Mouse (Mus musculus): Measurements from ENCODE around the gene Ifna9. TPM values are rescaled to one million over a fixed set of nuclear protein-coding genes. Genes with fewer than 3 reads are reported as not detected.
"Not testable (repeated sequence)": the region's sequence is repeated elsewhere in the genome, so short reads cannot be mapped to it uniquely, and the experiment has no call there.

Ifna9 gene
- polyA plus RNA-seq (2015; fragmentation: Nextera tagmentation; extraction: Ambion mirVana), result not detected in 2 replicates

DNA sequence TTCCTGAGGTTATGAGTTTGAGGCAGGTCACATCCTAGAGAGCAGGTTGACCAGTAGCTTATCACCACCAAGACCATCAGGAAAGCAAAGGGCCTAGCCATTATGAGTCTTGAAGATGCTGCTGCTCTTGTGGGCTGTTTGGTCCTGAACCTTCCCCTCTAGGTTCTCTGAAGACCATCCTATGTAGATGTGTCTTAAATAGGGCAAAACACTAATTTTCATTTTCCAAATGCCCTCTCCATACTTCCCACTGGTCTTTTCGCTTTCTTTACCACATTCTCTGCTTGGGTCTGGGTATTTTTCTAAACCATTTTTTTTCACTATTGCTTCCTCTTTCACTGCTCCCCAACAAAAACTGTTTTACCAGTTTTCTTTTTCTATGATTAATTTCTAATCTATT lies at the start of gene Ifna9:
TSS of gene Ifna9 (minus strand) at position 101 of the 400 bp plus-strand sequence.
- no peak within 1 kb of the TSS for H3K9ac ChIP-seq (replicated peaks; ENCODE audit: low read depth, low read length)
- no peak for ATAC-seq
- H3K27me3 ChIP-seq (replicated peaks; ENCODE audit: control insufficient read depth, insufficient read depth, low read length), result no peaks in the 10 kb centered on the region
- 91% methylated on average over 1 of the region's 1 CpGs for WGBS
- H3K4me1 ChIP-seq (replicated peaks; ENCODE audit: control insufficient read depth, insufficient read depth, low read length), result no peaks in the 10 kb centered on the region
- no peaks in the 10 kb centered on the region for H3K36me3 ChIP-seq (ENCODE audit: control insufficient read depth, insufficient read depth)
- no peak within 1 kb of the TSS for H3K4me2 ChIP-seq (ENCODE audit: low read length)
- no peaks in the 10 kb centered on the region for H3K9me3 ChIP-seq (ENCODE audit: control insufficient read depth, low read length)
- H3K4me3 ChIP-seq (replicated peaks; ENCODE audit: low read length), result no peak within 1 kb of the TSS
- H3K27ac ChIP-seq (ENCODE audit: low read length), result no peak within 1 kb of the TSS

DNA sequence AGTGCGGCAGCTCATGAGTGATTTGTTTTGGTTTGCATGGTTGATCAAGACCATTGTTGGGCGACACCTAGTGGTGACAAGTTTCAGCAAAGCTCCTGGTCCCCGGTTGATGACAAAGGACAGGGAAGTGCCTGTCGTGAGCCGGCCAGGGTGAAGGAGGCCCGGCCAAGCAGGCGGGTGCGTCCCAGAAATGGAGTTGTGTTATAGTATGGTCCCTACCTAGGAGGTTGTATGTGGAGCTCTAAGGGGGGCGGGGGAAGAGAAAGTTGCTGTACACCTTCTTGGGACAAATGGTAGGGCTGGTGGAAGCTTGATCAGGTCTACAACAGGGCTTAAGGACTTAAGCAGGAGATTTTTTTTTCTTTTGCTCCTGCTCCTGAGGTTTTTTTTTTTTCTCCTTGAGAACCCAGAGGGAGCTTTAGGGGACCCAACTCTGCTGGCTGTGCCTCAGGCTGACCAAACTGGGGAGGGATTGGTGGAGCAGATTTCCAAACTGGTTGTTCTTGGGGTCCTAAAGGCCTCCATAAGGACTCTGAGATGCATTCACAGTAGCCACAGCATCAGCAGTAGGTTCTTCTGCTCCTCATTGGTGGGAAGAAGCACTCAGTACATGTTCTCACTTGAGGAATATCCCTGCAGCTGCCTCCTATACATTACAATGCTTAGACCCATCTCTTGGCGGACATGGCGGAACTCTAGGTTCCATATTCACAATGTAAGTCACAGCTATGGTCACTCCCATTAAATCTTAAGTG lies 49.1 kb upstream of the Ifna9 start:
- H3K9ac ChIP-seq (replicated peaks; ENCODE audit: low read depth, low read length), result peak overlapping the region; percentile 34; the same call in 1 of the 2 replicates
- H3K4me1 ChIP-seq (replicated peaks; ENCODE audit: control insufficient read depth, insufficient read depth, low read length), result no peaks in the 10 kb centered on the region
- H3K9me3 ChIP-seq (ENCODE audit: control insufficient read depth, low read length), result no peaks in the 10 kb centered on the region
- no peaks in the 10 kb centered on the region for H3K36me3 ChIP-seq (ENCODE audit: control insufficient read depth, insufficient read depth)
- 9% methylated on average over 11 of the region's 11 CpGs for WGBS
- peak overlapping the region; percentile 46 for H3K4me2 ChIP-seq (ENCODE audit: low read length)
- ATAC-seq, result peak; percentile 95
- no peak overlapping the region for H3K27ac ChIP-seq (ENCODE audit: low read length)
- H3K27me3 ChIP-seq (replicated peaks; ENCODE audit: control insufficient read depth, insufficient read depth, low read length), result no peaks in the 10 kb centered on the region
- peak overlapping the region; percentile 33 for H3K4me3 ChIP-seq (replicated peaks; ENCODE audit: low read length)

DNA sequence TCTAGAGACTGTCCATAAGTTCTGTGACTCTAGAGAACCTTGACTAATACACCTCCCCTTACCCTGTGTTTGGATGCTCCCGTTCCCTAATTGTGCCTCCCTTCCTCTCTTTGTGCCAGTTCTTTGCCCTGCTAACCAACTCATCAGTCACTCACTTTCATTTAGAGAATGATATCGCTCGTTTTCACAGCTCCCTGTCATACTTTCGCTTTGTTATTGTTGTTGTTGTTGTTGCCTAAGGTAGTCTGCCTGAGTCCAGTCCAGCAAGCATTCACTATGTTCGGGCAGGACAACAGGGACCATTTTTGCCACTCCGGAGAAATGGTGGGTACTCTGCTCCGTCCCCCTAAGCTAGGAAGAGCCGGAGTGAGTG lies 48.5 kb upstream of the Ifna9 start:
- 62% methylated on average over 8 of the region's 8 CpGs for WGBS
- H3K4me1 ChIP-seq (replicated peaks; ENCODE audit: control insufficient read depth, insufficient read depth, low read length), result no peaks in the 10 kb centered on the region
- no peaks in the 10 kb centered on the region for H3K9me3 ChIP-seq (ENCODE audit: control insufficient read depth, low read length)
- peak overlapping the region; percentile 34; the same call in 1 of the 2 replicates for H3K9ac ChIP-seq (replicated peaks; ENCODE audit: low read depth, low read length)
- H3K27me3 ChIP-seq (replicated peaks; ENCODE audit: control insufficient read depth, insufficient read depth, low read length), result no peaks in the 10 kb centered on the region
- H3K36me3 ChIP-seq (ENCODE audit: control insufficient read depth, insufficient read depth), result no peaks in the 10 kb centered on the region
- no peak for ATAC-seq
- H3K4me3 ChIP-seq (replicated peaks; ENCODE audit: low read length), result peak overlapping the region; percentile 33
- peak overlapping the region; percentile 46 for H3K4me2 ChIP-seq (ENCODE audit: low read length)
- no peak overlapping the region for H3K27ac ChIP-seq (ENCODE audit: low read length)

DNA sequence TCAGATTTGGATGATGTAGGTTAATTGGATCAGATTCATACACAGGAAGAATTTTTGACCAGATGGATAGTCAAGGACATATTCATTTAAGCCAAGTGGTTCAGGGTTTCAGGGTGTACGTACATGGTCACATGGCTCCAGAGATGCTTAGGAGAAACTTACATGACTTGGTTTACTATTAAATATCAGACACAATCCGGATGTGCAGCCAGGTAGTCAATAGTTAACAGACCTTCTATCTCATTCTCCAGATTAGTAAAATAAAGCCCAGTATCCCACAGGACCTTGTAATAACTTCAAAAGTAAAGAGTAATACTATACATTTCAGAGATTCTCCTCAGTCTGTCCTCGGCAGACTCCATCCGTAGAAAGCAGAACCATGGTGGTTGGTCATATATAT lies 42.1 kb upstream of the Ifna9 start, which contains the start of gene C87499:
TSS of gene C87499 (minus strand) at position 101 of the 400 bp plus-strand sequence.
- 90% methylated on average over 4 of the region's 4 CpGs for WGBS
- no peak within 1 kb of the TSS for H3K27ac ChIP-seq (ENCODE audit: low read length)
- no peak within 1 kb of the TSS for H3K4me3 ChIP-seq (replicated peaks; ENCODE audit: low read length)
- H3K4me1 ChIP-seq (replicated peaks; ENCODE audit: control insufficient read depth, insufficient read depth, low read length), result no peaks in the 10 kb centered on the region
- H3K36me3 ChIP-seq (ENCODE audit: control insufficient read depth, insufficient read depth), result no peaks in the 10 kb centered on the region
- H3K9ac ChIP-seq (replicated peaks; ENCODE audit: low read depth, low read length), result no peak within 1 kb of the TSS
- no peaks in the 10 kb centered on the region for H3K27me3 ChIP-seq (replicated peaks; ENCODE audit: control insufficient read depth, insufficient read depth, low read length)
- ATAC-seq, result no peak
- no peaks in the 10 kb centered on the region for H3K9me3 ChIP-seq (ENCODE audit: control insufficient read depth, low read length)
- H3K4me2 ChIP-seq (ENCODE audit: low read length), result no peak within 1 kb of the TSS

DNA sequence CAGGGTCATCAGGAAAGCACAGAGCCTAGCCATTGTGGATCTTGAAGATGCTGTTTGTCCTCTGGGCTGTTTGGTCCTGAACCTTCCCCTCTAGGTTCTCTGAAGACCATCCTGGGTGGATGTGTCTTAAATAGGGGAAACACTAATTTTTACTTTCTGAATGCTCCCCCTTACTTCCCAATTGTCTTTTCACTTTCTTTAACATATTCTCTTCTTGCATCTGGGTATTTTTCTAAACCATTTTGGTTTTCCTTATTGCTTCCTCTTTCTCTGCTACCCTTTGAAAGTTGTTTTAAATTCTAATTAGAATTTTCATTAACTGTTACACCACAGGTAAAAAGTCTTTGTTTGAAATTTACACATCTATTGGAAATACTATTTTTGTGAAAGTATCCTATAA lies 11.1 kb upstream of the Ifna9 start, which contains the start of gene Ifna12:
TSS of gene Ifna12 (minus strand) at position 101 of the 400 bp plus-strand sequence.
- H3K4me3 ChIP-seq (replicated peaks; ENCODE audit: low read length), result no peak within 1 kb of the TSS
- no peak within 1 kb of the TSS for H3K4me2 ChIP-seq (ENCODE audit: low read length)
- H3K36me3 ChIP-seq (ENCODE audit: control insufficient read depth, insufficient read depth), result no peaks in the 10 kb centered on the region
- no peak for ATAC-seq
- no peak within 1 kb of the TSS for H3K9ac ChIP-seq (replicated peaks; ENCODE audit: low read depth, low read length)
- H3K27me3 ChIP-seq (replicated peaks; ENCODE audit: control insufficient read depth, insufficient read depth, low read length), result no peaks in the 10 kb centered on the region
- H3K27ac ChIP-seq (ENCODE audit: low read length), result no peak within 1 kb of the TSS
- H3K9me3 ChIP-seq (ENCODE audit: control insufficient read depth, low read length), result no peaks in the 10 kb centered on the region
- no peaks in the 10 kb centered on the region for H3K4me1 ChIP-seq (replicated peaks; ENCODE audit: control insufficient read depth, insufficient read depth, low read length)

DNA sequence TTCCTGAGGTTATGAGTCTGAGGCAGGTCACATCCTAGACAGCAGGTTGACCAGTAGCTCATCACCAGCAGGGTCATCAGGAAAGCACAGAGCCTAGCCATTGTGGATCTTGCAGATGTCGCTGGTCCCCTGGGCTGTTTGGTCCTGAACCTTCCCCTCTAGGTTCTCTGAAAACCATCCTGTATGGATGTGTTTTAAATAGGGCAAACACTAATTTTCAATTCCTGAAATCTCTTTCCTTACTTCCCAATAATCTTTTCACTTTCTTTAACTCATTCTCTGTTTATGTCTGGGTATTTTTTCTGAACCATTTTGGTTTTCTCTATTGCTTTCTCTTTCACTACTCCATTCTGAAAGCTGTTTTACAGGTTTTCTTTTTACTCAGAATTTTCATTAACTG lies 20.5 kb downstream of the Ifna9 start, which contains the start of gene Ifna14:
TSS of gene Ifna14 (minus strand) at position 101 of the 400 bp plus-strand sequence.
- no peak within 1 kb of the TSS for H3K4me2 ChIP-seq (ENCODE audit: low read length)
- no peaks in the 10 kb centered on the region for H3K36me3 ChIP-seq (ENCODE audit: control insufficient read depth, insufficient read depth)
- no peak within 1 kb of the TSS for H3K4me3 ChIP-seq (replicated peaks; ENCODE audit: low read length)
- H3K4me1 ChIP-seq (replicated peaks; ENCODE audit: control insufficient read depth, insufficient read depth, low read length), result no peaks in the 10 kb centered on the region
- no peaks in the 10 kb centered on the region for H3K9me3 ChIP-seq (ENCODE audit: control insufficient read depth, low read length)
- H3K27me3 ChIP-seq (replicated peaks; ENCODE audit: control insufficient read depth, insufficient read depth, low read length), result no peaks in the 10 kb centered on the region
- no peak for ATAC-seq
- H3K9ac ChIP-seq (replicated peaks; ENCODE audit: low read depth, low read length), result no peak within 1 kb of the TSS
- WGBS, result 93% methylated on average over 1 of the region's 1 CpGs
- no peak within 1 kb of the TSS for H3K27ac ChIP-seq (ENCODE audit: low read length)

DNA sequence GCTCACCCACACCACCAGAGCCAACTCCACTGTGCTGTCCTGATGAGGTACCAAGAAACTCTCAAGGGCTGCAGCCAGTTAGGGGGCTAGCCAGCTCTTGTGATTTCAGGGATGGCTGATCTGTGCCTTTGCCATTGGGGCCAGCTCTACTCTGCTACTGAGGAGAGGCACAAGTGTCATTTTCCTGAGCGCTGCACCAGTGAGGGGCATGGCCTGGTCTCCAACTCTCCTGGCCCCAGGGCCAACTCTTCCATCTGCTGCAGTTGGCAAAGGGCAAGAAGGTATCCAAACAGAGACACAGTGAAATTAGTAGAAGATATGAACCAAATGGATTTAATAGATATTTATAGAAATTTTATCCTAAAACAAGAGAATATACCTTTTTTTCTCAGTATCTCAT lies 30.4 kb downstream of the Ifna9 start:
- no peak overlapping the region for H3K4me2 ChIP-seq (ENCODE audit: low read length)
- WGBS, result 92% methylated on average over 1 of the region's 1 CpGs
- no peak for ATAC-seq
- H3K4me1 ChIP-seq (replicated peaks; ENCODE audit: control insufficient read depth, insufficient read depth, low read length), result no peaks in the 10 kb centered on the region
- H3K9ac ChIP-seq (replicated peaks; ENCODE audit: low read depth, low read length), result no peak overlapping the region
- H3K27ac ChIP-seq (ENCODE audit: low read length), result no peak overlapping the region
- no peak overlapping the region for H3K4me3 ChIP-seq (replicated peaks; ENCODE audit: low read length)
- H3K9me3 ChIP-seq (ENCODE audit: control insufficient read depth, low read length), result no peaks in the 10 kb centered on the region
- no peaks in the 10 kb centered on the region for H3K27me3 ChIP-seq (replicated peaks; ENCODE audit: control insufficient read depth, insufficient read depth, low read length)
- no peaks in the 10 kb centered on the region for H3K36me3 ChIP-seq (ENCODE audit: control insufficient read depth, insufficient read depth)

DNA sequence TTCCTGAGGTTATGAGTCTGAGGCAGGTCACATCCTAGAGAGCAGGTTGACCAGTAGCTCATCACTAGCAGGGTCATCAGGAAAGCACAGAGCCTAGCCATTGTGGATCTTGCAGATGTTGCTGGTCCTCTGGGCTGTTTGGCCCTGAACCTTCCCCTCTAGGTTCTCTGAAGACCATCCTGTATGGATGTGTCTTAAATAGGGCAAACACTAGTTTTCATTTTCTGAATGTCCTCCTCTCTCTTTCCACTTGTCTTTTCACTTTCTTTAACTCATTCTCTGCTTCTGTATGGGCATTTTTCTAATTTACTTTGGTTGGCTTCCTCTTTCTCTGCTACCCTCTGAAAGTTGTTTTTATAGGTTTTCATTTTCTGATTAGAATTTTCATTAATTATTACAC lies 34.0 kb downstream of the Ifna9 start, which contains the start of gene Ifna15:
TSS of gene Ifna15 (minus strand) at position 101 of the 400 bp plus-strand sequence.
- H3K4me1 ChIP-seq (replicated peaks; ENCODE audit: control insufficient read depth, insufficient read depth, low read length); H3K27ac ChIP-seq (ENCODE audit: low read length); H3K4me2 ChIP-seq (ENCODE audit: low read length); H3K9ac ChIP-seq (replicated peaks; ENCODE audit: low read depth, low read length); H3K4me3 ChIP-seq (replicated peaks; ENCODE audit: low read length); H3K27me3 ChIP-seq (replicated peaks; ENCODE audit: control insufficient read depth, insufficient read depth, low read length); ATAC-seq; H3K36me3 ChIP-seq (ENCODE audit: control insufficient read depth, insufficient read depth); H3K9me3 ChIP-seq (ENCODE audit: control insufficient read depth, low read length): not testable (repeated sequence)

DNA sequence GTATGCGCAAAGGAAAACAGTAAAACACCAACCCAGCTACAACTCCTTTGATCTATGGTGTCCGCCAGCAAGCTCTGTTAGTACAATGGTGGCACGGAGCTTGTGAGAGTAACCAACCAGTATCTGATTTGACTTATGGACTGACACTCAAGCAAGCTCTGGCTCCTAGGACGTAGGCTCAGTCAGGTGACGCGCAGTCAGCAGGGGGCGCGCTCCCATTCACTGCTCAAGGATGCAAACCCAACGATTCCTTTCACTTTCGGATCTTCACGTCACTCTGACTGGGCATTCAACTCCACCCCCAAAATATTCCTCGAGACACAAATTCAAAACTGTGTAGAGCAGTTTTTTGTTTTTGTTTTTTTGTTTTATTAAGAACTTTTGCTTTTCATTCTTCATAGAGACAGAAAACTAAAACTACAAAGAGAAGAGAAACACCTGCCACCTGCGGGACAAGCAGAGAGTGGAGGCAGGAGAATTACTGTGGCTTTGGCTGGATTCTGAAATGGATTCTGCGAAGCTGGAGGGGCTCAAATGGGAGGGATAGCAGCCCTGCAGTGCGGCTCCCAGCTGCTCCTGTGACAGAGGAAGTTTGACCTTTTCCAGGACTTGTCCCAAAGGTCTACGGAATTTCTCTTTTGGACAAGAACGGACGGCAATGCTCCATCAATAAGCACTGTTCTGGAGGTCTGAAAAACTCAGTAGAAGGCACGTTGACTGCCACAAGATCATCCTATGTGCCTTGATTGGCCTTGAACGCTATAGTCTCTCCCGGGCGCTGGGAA lies 41.8 kb downstream of the Ifna9 start:
- H3K9me3 ChIP-seq (ENCODE audit: control insufficient read depth, low read length), result no peaks in the 10 kb centered on the region
- WGBS, result 32% methylated on average over 22 of the region's 22 CpGs
- no peaks in the 10 kb centered on the region for H3K27me3 ChIP-seq (replicated peaks; ENCODE audit: control insufficient read depth, insufficient read depth, low read length)
- no peaks in the 10 kb centered on the region for H3K36me3 ChIP-seq (ENCODE audit: control insufficient read depth, insufficient read depth)
- peak; percentile 68 for ATAC-seq
- no peaks in the 10 kb centered on the region; the same call in 1 of the 2 replicates for H3K4me1 ChIP-seq (replicated peaks; ENCODE audit: control insufficient read depth, insufficient read depth, low read length)
- H3K27ac ChIP-seq (ENCODE audit: low read length), result no peak overlapping the region
- peak overlapping the region; percentile 18 for H3K4me3 ChIP-seq (replicated peaks; ENCODE audit: low read length)
- peak overlapping the region; percentile 43 for H3K4me2 ChIP-seq (ENCODE audit: low read length)
- no peak overlapping the region for H3K9ac ChIP-seq (replicated peaks; ENCODE audit: low read depth, low read length)

Measured in forebrain, embryonic 16.5 days (tissue).